Mouse (Mus musculus) CD4-positive, CD25-positive, alpha-beta regulatory T cell, adult 4 months (primary cell): ENCODE measurements around the gene Tcirg1. TPM values are rescaled to one million over a fixed set of nuclear protein-coding genes. Genes with fewer than 3 reads are reported as not detected.
A peak's percentile ranks its signal among the peaks of the same experiment; 100 is the strongest.

ENCODE experiments used
- ATAC-seq: one replicate; pipeline ENCODE4 v1.8.0; 2017
- polyA plus RNA-seq, 2 experiments: library from polyadenylated mRNA; unstranded; fragments of 100-300 nt; shearing (Covaris generic); gene quantifications; one replicate each; pipeline ENCODE4 v1.2.1; 2017

Gene Tcirg1
- polyA plus RNA-seq, 2 experiments from 2014 or later: 51.3 to 100 TPM

DNA sequence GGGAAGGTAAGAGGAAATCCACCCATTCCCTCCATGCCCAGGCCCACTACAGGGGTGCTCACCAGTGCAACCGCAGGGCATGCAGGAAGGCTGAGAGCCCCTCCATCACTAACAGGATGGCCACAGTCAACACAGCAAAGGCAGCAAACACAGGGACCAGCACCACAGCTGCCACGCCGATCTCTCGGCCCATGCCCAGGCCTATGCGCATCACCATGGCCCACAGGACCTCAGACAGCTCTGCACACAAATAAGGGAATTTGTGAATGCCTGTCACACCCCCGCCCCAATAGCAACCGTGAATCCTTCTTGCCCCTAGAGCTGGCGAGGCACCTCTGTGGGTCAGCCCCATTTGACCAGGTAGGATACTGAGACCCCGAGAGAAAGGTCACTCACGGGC, 10.7 kb downstream of the Tcirg1 start:
- ATAC-seq: no peak

DNA sequence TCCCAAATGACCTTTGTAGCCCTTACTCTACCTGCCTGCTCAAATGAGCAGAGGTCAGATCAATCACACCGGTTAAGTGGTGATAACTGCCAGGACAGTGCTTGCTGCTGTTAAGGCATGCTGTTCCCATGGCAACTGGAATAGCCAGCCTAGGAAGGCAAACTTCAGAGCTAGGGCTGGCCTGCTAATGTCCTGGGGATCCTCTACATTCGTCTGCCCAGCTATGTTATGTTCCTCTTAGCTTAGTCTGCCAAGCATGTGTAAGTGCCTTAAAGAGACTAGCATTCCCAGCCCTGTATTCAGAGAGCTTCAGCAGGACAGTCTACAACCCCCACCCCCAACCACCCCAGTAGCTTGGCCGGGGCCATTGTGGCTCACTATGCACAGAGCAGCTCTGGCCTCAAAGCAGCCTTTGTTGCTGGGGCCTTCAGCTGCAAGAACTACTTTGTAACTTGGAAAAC, 11.7 kb downstream of the Tcirg1 start:
- ATAC-seq: no peak

DNA sequence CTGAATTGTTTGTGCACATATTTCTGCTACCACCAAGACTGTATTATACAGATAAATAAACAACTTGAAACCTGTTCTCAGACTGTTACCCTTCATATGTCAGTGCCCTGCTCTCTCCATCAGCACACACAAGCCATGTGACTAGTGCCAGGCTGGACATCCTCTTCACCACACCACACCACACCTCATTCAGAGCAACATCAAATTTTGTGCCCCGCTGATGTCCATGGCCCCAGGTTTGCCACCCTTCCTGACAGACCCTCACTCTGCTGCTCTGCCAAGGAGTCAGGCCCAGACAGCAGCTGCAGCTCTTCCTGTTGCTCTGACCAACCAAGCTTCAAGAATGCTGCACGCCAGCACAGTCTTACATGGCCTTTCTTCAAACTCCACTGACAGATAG, 12.6 kb downstream of the Tcirg1 start:
- ATAC-seq: no peak

DNA sequence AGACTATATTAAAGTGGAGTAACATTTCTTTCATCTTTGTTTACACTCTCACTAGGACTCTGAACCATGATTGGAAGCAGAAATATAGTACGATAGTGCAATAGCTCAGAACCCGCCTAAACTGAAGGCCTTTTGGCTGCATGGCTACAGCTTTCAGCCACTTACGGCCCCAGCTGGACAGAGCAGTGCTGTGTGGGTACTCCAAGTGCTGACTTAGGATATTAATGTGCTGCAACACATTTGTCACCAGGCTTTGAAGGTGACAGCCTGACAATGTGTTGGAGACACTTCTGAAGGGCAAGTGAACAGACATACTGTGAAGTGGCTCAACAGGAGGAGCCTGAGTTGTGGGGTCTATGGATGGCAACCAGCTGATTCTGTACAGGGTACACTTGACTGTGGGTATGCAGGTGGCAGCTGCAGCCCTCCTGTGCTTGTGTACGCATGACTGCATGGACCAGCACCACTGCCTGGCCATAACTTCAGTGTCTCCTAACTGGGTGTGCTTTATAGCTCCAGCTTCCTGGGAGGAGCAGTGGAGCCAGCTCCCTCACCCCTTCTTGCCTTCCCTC, 13.3 kb downstream of the Tcirg1 start:
- no peak for ATAC-seq

DNA sequence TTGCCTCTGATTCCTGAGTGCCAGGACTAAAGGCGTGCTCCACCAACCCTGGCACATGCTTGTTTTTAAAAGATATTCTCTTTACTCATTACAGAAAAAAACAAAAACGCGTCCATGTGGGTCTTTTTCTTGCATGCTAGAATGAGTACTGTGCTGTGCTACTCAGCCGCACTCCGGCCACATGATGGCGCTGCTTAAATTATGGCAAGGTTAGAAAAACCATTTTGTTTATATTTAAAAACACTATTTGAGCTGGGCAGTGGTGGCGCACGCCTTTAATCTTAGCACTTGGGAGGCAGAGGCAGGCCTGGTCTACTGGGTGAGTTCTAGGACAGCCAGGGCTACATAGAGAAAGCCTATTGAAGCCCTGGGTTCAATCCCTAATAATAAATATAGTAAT, 16.8 kb downstream of the Tcirg1 start:
- no peak for ATAC-seq

DNA sequence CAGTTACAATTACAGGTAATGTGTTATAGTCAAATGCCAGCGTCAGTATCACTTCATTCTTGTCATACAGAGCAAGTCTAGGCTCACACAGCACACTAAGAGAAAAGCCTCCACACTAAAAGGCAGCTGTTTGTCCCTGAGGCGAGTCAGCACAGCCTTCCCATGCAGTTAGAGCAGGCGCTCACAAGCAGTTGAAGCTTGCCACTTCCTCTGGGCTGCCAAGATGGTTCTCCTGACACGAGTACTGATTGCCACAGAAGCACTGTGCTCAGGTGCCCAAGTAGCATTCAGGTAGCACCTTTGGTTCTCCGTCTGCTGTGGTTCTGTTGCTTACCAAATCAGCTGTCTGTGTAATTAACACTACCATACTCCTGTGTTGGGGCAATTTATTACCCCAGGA, 17.8 kb downstream of the Tcirg1 start:
- no peak for ATAC-seq

DNA sequence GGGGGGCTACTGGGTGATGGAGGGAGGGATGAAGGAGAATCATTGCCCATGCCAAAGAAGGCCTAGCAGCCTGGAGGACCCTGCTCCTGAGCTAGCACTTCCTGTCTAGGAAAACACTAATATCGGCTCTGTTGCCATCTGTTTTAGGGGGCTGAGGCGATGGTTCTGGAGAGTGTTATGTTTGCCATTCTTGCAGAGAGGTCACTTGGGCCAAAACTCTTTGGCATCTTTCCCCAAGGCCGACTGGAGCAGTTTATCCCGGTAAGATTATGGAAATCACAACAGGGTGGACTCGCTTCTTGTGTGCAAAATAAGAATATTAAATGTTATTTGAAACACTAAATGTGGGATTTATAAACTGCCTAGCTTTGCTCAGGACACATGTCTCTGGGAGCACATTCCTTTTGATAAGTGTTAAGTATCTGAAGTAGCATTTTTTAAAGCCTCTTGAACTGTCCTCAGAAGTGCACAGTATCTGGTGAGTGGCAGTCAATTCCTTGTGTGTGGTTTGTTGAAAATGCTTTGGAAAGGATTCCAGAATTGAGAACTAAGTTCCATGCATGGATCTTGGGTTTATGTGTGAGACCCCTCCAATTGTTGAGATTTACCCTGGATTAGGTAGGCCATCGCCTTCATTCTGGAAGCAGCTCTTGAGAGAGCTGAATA, 22.5 kb downstream of the Tcirg1 start:
- no peak for ATAC-seq

DNA sequence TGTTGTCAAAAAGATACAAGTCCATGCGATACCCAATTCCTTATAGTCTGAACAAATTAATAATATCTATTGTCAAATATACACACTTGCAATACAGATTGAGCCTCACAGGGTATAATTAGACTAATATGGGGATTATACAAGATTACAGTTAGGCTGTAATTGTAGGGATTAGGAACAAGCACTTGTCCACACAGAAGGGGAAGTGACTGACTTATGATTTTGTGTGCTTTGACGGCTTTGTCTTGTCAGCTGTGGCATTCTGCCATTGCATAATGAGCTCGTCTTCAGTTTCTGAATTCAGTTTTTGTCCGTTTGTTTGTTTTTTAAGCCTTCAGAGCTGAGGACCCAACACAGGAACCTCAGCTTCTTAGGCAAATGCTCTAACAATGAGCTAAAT, 24.7 kb downstream of the Tcirg1 start:
- no peak for ATAC-seq

DNA sequence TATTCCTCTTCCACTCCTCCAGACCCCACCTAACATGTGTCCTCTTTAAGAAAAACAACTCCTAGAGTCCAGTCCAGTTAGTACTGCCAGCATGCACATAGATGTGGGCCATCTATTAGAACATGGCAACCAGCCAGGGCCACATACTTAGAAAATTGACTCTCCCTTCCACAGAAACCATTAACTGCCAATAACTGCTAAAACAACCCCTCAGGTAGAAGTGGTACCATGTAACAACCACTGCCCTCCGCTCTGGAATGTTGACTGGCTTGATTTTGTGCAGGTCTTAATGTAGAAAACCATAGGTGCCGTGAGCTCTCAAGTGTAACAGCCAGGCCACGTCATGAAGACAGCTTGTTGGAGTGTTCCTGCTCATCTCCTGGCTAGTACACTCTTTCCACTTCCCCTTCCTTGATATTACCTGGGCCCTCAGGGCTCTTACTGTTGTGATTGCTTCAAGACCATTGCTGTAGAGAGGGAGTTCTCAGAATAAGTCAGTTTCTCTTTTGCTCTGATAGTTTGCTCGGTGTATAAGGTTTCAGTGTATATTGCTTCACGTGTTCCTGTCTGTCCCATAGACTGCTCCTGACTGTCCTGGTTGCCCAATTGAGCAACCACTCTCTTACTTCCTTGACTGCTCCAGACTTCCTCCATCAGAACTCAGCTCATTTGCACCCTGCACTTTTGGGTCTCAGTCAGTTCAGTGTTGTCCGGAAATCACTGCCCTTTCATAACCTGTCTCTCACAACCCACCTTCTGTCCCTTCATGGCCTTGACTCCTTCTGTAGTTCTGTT, 26.7 kb downstream of the Tcirg1 start:
- ATAC-seq: no peak

DNA sequence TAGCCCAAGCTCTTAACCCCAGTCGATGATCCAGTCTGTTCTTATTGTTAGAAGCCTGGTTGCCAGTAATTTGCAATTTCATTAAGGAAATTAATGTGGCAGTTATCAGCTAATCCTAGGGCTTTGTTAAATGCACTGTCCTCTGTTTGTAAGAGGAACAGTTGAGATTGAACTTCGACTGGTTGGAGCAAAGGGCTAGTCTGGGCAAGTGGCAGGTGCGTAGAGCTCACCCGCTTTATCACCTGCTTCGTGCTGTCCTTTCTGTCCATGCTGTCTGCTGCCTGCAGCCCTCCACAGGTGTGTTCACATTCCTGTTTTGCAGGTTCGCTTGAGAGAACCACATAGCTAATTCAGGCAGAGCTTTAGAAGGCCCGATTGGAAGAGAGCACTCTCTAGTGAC, 31.9 kb downstream of the Tcirg1 start:
- ATAC-seq: no peak

DNA sequence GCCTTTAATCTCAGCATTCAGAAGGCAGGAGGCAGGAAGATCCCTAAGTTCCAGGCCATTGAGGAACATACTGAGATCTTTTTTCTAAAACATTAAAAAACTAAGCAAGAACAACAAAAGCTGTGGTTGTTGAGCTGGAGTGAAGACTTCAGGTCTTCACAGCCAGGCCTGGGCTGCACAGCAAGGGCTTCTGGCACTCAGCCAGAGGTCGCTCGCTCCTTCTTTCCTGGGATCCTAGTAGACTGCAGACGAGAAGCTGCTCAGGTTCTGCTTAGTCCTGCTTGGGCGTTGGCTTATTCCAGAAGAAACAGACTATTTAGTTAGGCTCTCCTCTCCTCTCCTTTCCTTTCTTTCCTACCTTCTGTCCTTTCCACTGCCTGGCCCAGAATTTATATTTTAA, 34.6 kb downstream of the Tcirg1 start:
- ATAC-seq: no peak

DNA sequence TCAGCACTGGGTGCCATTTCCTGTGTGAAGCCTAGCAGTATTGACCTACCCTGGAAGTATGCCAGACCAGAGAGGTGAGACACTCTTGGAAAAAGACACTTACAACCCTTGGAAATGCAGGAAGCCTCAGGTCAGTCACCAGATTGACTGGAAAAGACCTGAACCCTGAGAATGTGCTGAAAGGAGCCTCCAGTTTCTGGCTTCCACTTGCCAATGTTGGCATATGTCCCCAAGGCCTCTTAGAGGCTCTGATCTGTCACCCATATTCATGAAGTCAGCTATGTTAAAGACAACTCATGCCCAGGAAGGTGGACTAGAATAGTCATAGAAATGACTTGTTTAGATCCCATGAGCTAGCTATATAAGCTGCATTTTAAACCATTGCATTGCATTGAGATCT, 35.5 kb downstream of the Tcirg1 start:
- ATAC-seq: no peak

DNA sequence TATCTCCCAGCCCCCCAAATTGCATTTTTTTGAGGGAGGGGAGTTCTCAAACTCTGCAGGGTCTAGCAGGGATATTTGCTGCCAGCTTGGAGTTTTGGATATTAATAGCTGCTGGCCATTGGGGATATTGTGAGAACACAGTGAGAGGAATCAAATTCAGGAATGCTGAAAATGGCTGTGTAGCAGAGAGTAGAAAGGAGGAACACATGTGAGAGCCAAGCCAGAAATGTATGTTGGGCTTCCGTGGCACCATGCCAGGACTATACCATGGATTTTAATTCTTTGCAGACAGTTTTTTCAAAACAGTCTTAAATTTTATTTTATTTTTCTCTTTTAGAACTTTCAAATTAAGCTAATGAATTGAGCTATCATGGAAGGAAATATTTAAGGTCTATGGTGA, 38.6 kb downstream of the Tcirg1 start:
- ATAC-seq: no peak

DNA sequence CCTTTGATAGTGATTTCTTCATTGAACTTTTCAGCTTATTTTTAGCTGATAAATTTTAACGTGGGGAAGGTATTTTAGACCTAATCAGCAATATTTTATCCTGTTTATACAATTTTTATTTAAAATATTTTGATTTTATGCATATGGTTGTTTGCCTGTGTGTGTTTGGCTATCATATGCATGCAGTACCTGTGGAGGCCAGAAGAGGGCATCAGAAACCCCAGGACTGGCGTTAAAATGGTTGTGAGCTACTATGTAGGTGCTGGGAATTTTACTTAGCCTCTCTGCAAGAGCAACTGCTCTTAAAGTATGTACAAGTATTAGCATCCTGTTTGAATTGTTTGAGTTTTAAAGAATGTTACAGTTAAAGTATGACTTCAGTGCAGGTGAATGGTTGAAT, 42.0 kb downstream of the Tcirg1 start:
- no peak for ATAC-seq

DNA sequence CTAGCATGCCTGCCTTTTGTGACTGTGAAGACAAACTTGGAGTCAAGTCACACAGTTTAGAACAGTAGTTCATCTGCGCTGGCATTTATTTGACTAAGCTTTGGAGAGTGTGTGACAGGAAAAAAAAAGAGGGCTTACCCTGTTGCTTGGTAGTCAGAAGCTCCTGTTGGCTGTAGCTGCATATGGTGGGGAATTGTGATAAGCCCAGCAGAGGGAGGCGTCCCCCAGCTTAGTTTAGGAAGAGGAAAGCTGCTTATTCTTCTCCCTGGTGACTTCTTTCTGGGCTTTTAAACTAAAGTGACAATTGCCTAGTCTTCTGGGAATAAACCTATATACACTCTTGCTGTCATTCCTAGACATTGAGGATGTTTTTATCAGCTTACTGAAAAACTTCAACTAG, 44.2 kb downstream of the Tcirg1 start:
- no peak for ATAC-seq

DNA sequence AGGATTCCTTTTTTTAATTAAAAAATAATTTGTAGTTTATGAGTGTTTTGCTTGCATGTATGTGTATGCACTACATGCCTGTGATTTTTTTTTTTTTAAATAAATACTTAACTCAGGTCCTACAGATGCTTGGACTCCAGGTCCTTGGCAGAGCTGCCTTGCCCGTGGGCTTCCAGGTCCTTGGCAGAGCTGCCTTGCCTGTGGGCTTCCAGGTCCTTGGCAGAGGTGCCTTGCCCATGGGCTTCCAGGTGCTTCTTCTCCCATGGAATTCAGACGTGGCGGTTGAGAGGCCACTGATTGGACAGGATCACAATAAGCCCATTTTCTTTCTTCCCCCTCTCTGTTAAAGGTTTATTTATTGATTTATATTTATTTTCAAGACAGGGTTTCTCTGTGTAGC, 49.7 kb downstream of the Tcirg1 start:
- no peak for ATAC-seq

DNA sequence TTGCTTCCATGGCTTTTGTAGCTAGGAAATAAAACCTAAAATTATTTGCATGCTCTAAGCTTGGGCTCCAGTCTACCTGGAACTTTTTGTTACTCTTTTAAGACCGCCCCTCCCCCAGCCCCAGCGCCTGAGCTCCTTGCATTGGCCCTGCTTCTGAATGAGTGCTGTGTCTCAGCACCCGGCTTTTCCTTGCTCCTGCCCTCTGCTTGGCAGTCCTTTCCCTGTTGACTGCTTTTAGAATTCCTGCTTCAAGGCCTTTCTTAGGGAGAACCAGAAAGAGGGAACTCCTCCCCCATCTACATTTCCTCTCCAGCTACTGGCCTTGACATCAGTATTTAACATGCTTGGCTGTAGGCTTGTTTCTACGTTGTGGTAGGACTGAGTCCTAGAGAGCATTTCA, 51.3 kb downstream of the Tcirg1 start:
- no peak for ATAC-seq

DNA sequence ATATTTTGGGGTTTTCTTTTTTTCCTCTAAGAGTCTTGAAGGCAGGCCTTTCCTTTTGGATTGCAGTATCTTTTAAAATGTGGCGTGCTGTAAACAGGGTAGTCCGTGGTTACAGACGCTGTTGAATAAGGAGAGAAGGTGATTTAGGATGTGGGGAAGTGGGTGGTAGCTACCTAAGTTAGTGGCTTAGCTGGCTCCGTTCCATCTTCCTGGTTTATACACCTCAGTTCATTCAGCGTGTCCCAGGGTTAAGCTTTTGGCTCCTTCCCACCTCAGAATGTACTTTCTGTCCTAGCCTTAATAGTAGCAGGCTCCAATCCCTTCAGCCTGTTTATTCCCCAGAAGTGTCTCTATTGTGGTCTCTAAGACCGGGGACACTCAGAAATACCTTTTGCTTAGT, 51.8 kb downstream of the Tcirg1 start:
- ATAC-seq: no peak

DNA sequence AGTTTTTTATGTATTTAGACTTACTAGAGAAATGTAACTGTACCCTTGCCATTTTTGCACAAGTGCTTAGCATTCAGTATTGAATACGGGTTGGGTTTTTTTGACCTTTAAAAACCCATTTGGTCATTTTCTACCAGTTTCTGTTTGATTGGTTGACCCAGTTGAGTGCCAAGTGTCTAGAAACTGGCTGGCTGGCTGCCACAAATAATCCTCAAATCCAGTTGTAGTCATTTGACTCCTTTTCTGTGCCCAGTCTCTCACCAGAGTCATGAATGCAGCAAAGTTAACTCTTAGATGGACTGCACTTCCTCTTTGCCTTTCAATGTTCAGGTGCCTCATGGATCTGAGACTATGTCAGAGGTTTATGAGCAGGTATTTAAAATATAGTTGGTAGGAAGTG, 53.0 kb downstream of the Tcirg1 start:
- no peak for ATAC-seq

DNA sequence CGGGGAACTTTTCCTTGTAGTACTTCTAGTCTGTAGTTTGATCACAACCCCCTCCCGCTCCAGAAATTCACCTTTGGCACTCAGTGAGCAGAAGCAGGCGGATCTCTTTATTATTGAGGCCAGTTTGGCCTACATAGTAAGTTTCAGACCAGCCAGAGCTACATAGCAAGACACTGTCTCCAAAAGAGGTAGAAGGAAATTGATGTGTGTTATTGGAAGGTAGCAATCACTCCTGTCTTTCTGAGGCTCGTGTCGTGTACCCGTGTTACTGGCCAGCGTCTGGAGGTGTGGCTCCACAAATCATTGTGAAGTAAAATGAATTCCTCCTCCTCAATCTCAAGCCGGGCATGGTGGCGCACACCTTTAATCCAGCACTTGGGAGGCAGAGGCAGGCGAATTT, 53.8 kb downstream of the Tcirg1 start:
- ATAC-seq: no peak

DNA sequence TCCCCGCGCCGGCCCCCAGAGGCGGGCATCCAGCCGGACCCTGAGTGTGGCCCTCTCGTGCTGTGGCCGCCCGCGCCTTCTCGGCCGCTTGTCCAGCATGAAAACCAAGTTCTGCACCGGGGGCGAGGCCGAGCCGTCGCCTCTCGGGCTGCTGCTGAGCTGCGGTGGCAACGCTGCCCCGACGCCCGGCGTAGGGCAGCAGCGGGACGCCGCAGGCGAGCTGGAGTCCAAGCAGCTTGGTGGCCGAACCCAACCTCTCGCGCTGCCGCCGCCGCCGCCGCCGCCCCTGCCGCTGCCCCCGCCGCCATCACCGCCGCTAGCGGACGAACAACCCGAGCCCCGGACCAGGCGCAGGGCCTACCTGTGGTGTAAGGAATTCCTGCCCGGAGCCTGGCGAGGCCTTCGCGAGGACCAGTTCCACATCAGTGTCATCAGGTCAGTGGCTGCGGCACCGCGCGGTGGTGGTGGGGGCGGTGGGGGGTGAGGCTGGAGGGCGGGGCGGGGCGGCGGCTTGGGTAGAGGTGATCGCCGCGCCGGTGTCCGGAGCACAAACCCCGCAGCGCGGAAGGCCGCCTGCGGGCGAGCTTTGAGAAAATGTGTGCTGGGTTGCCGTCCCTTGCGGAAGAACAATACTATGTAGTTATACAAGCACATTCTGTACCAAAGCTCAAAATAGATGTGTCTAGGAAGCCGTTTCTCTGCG, 54.8 kb downstream of the Tcirg1 start:
- peak; percentile 1 for ATAC-seq

DNA sequence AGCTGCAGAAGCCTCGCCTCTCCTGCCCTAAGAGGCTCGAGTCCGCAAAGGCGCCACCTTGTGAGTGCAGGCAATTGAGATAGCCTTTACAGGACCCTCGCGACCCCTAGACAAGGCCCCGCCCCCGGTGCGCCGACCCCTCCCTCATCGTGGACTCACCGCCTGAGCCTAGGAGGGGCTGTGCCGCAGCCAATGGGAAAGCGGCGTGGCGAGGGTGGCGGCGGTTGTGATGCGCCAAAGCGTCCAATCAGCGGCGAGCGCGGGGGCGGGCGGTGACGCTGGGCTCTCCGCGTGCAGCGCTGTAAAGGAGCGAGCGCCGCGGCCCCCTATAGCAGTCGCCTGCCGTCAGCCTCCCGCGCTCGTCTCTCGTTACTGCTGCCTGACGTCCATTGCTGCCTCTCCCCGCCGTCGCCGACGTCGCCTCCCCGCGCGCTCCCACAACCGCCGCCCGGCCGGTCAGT, 55.4 kb downstream of the Tcirg1 start, which contains the start of gene Chka:
Gene Chka, plus strand, starts transcription at position 272 of the 461 bp plus-strand sequence.
- peak; percentile 99 for ATAC-seq

DNA sequence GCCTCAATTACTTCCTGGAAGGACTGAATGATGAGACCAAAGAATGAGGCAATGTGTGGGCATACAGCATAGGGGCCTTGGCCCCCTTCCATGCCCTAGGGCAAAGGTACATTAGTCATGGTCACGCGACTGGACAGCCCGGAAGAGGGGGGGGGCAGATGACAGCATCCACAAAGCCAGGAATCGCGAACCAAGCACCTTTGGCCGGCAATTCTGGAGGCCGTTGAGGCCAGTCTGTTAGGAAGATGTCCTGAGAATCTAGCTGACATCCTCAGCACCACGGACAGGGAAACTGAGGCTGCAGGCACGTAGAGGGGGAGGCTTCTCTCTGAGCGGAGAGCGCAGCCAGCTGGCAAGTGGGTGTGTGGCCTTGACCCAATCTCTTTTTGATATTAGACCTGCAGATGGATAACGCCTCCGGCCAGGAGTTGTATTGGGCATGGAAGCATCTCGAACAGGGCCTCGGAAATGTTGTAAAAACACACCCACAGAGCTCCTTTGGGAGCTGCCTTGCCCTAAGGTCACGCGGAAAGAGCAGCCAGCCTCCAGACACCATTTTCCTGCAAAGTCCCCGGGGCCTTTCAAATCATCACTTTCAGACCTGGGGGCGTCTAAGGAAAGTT, 56.0 kb downstream of the Tcirg1 start:
- ATAC-seq: no peak
